Mouse (Mus musculus) thymus, adult 2 months (tissue): ENCODE data around the gene Gpr179.

ENCODE experiments used
- CTCF ChIP-seq: fragments of 200-500 bp; IDR thresholded peaks from 2 replicates; pipeline ENCODE4 v1.5.1; 2012; ENCODE audit warnings: mild to moderate bottlenecking, control low read depth, low read length, moderate library complexity, borderline replicate concordance; ENCODE audit not compliant: control insufficient read depth, poor library complexity, insufficient read depth; ENCODE audit errors: extremely low read depth
- POLR2A ChIP-seq: fragments of 200-500 bp; IDR thresholded peaks from 2 replicates; pipeline ENCODE4 v1.6.1; 2012; ENCODE audit warnings: mild to moderate bottlenecking, low read length, control low read depth, moderate library complexity; ENCODE audit not compliant: control insufficient read depth, poor library complexity, insufficient read depth; ENCODE audit errors: extremely low read depth

DNA sequence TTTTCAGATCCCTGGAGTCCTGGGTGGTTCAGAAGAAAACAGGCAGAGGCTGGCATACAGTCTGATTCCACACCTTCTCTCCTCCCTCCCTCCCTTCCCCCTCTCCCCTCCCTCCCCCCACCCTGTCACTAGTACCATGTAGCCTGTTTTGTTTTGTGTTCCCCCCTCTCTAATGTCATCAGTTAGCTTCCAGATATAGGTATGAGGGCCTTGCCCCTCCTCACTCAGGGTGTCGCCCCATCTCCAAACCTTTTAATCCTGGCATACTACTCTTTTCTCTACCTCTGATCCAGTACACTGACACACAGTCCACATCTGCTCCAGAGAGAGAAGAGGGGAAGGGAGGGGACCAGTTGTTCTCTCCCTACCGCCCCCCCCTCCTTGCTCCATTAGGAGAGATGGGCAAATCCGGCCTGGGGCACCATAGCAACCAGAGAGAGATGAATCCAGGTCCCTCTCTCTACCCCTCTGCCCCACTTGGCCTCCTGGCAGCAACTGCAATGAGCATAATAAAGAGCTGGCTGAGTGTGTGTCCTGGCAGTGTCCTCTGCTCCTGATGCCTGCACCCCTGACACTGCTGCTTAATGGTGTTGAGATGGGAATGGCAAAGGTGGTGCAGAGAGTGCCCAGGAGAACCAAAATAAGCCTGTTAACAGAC is at the start of gene Gpr179:
- TF ChIP-seq POLR2A (no peak), CTCF (no peak)
